Mouse (Mus musculus): Measurements from ENCODE around the gene H2al2a. TPM values are rescaled to one million over a fixed set of nuclear protein-coding genes. Genes with fewer than 3 reads are reported as not detected.
"Not testable (repeated sequence)": the region's sequence is repeated elsewhere in the genome, so short reads cannot be mapped to it uniquely, and the experiment has no call there.

The H2al2a gene
- total RNA-seq, 2 experiments from 2014 or later = not detected

DNA sequence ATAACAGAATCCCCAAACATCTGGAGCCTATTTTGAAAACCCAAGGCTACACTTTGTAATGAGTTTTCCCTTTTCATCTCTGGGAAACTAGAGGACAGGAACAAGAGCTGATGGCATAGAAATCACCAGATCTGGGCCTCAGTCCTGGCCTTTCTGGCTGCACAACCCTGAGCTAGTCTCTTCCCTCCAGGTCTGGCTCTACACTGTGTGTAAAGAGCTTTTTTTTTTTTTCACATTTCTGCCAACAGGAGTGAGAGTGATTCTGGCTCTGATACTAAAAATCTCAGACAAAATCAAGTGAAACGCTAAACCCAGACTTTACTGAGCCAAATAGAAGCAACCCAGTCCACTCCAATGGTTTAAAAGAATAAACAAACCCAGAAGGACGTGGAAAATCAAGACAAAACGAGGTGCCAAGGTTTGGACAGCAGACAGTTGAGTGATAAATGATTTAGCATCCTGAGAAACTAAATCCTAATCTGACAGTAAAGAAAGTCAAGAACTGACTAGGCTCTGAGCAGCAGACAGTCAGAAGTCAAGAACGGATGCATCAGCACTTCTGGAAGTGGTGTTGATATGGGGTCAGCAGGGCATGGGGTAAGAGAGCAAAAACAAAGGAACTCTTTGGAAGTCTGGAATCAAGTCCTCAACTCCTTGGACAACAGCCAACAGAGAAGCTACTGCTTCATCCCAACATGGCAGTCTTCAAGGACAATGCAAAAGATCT, 21.0 kb downstream of the H2al2a start:
- DNase-seq = no peak

- DNase-seq = no peak
Observed at GRCm38 (mm10) chr2:17973868-17974440, 22.8 kb downstream of the H2al2a start.

GRCm38 (mm10) chr2:17973246-17973645, 23.5 kb downstream of the H2al2a start:
- no peak for DNase-seq

DNA sequence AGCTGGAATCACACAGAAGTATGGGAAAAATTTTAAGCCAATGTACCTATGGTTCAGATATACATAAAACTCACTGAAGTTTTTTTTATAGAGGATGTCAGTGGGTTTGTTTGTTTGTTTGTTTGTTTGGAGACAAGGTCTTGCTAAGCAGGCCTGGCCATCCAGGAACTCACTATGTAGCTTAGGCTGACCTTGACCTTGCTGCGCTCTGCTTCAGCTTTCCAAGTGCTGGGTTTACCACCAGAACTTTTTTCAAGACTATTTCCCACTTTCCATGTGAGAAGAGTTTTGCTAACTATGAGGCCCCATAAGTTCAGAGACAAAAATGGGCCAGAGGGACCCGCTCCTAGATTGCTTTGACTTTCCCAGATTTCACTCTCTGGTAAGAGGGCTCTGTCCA, 23.9 kb downstream of the H2al2a start:
- no peak for DNase-seq

- no peak for DNase-seq
Observed at GRCm38 (mm10) chr2:17971407-17971806, 25.4 kb downstream of the H2al2a start.

DNA sequence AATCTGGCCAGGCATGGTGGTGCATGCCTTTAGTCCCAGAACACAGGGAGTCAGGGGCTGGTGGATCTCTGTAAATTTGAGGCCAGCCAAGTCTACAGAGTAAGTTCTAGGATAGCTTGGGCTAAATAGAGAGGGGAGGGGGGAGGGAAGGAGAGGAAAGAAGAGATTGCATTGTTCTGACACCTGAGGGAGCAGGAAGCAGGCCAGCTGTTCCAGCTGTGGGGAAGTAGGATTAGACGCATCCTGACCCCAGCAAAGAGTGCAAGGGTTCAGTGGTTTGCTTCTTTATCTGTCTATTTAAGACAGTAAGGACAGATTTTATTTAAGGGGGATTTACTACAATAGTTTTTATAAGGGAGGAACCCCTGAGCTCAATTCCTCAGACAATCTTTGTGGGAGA, 26.1 kb downstream of the H2al2a start:
- no peak for DNase-seq

- no peak for DNase-seq
Observed at GRCm38 (mm10) chr2:17970187-17970586, 26.6 kb downstream of the H2al2a start.

DNA sequence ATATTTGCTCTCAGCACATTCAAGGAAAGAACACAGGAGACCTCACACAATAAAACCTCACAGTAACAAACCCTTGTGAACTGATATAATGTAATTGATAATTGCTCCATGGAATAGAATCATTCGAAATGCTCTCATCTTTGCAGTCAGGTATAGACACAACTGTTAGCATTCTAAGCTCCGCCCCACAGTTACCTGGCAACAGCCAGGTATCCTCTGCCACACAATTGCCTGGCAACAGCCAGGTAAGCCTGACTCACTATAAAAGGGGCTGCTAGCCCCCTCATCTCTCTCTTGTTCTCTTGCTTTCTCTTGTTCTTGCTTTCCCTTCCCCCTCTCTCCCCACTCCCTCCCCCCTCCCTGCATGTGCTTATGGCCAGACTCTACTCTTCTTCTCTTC, 28.2 kb downstream of the H2al2a start:
- no peak for DNase-seq

- DNase-seq = not testable (repeated sequence)
Observed at GRCm38 (mm10) chr2:17968037-17968436, 28.7 kb downstream of the H2al2a start.

- no peak for DNase-seq
Observed at GRCm38 (mm10) chr2:17959501-17959900, 37.3 kb downstream of the H2al2a start.

GRCm38 (mm10) chr2:17946875-17947274, 49.9 kb downstream of the H2al2a start:
- DNase-seq = no peak

Other genes with a start within 250 kb of the H2al2a start
- gene A930004D18Rik, start 40.8 kb upstream of the H2al2a start, total RNA-seq (2021) = 1 to 10 TPM; 2.3 to 6.1 TPM
- 1 to 10 TPM; 3.5 to 4.9 TPM for gene Skida1, start 52.1 kb upstream of the H2al2a start, total RNA-seq (2021)
- 10 to 100 TPM; 35.1 to 44.5 TPM for gene Mllt10, start 58.3 kb upstream of the H2al2a start, total RNA-seq (2021)